Mouse (Mus musculus) urinary bladder, postnatal 25 days (tissue): Measurements from ENCODE around the gene Olfr612.
"Not testable (repeated sequence)": the region's sequence is repeated elsewhere in the genome, so short reads cannot be mapped to it uniquely, and the experiment has no call there.

ENCODE experiments used
- DNase-seq: peaks from one replicate; pipeline ENCODE4 v3.0.0; 2022; ENCODE audit warnings: low spot score

Gene Olfr612

DNA sequence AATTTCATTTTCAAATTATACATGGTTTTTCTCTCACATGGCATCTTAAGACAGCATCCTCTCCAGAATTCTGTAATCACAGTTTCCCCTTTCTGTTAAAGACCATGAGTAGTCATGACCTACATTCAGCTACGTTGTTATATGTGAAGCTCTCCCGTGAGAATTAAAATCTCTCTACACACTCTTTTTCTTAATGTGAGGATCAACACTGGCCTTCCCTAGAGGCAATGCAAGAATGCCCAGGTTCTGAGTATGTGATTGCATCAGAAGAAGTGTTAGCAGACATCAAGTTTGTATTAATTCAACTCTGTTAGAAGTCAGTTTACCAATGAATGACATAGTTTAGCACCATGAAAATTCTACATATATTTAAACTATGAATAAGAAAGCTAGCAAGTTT lies at the start of gene Olfr612:
Gene Olfr612, minus strand, starts transcription at position 101 of the 400 bp plus-strand sequence.
- not testable (repeated sequence) for DNase-seq

DNA sequence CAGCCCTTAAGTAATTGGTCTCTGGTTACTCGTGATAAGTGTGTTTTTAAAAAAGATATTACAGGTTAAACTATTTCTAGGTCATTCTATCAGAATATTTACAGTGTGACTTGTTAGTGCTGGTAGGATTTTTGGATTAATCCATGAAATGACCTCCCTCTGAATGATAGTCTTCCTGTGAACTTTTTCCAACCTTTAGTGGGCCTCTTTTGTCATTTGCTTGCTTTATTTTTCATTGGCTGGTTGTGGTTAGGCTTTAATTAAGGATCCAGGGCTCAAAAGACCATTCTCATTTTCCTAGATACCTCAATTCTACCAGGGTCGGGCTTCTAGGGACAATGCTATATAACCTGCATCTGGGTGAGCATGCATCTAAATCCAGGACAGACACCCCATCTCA lies 47.3 kb upstream of the Olfr612 start, which contains the start of gene Olfr618:
Gene Olfr618, plus strand, starts transcription at position 301 of the 400 bp plus-strand sequence.
- DNase-seq, result no peak

- DNase-seq, result no peak
Measured at GRCm38 (mm10) chr7:103572761-103573160, 30.2 kb upstream of the Olfr612 start, which contains the start of gene Olfr617. Gene Olfr617 (plus strand): TSS chr7:103573061.

DNA sequence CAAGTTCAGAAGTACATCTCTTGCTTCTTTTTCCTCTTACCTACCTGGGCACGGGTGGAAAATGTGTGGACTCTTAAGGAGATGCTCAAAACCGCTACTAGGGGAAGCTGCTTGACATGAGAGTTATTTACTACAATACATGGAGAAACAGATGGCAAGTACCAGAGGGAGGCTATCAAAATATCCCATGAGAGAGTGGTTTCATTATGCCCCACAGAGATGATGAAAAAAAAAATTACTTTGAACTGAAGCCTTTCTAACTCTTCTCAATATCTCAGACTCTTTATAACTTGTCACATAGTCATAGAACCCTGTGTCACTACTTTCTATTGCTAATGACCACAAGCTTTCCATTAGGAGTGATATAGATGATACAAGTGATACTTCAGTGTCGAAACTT lies 26.5 kb upstream of the Olfr612 start, which contains the start of gene Olfr616:
Gene Olfr616, minus strand, starts transcription at position 101 of the 400 bp plus-strand sequence.
- DNase-seq, result no peak

- no peak for DNase-seq
Measured at GRCm38 (mm10) chr7:103555779-103556178, 13.3 kb upstream of the Olfr612 start, which contains the start of gene Olfr615. Gene Olfr615 (plus strand): TSS chr7:103556079.

DNA sequence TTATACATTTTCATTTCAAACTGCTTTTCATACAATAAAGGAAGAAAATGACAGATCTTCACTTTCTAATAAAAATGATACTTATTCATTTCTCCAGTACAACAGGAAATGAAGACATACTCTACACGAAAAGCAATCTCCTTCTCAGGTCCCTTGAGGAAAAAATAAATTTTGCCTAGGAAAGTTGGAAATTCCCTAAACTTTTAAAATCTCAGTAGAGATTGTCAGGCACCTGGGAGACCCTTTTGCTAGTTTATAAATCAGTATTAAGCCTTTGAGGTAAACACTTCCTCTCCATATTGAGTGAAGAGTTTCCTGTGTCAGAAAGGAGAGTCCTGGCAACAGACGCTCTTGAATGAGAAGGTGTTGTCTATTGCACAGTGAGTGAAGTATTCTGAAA lies 5.3 kb upstream of the Olfr612 start, which contains the start of gene Olfr613:
Gene Olfr613, plus strand, starts transcription at position 301 of the 400 bp plus-strand sequence.
- DNase-seq, result no peak

DNA sequence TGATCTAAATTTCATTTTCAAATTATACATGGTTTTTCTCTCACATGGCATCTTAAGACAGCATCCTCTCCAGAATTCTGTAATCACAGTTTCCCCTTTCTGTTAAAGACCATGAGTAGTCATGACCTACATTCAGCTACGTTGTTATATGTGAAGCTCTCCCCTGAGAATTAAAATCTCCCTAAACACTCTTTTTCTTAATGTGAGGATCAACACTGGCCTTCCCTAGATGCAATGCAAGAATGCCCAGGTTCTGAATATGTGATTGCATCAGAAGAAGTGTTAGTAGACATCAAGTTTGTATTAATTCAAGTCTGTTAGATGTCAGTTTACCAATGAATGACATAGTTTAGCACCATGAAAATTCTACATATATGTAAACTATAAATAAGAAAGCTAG lies 21.8 kb downstream of the Olfr612 start, which contains the start of gene Olfr611:
Gene Olfr611, minus strand, starts transcription at position 101 of the 400 bp plus-strand sequence.
- DNase-seq, result not testable (repeated sequence)

DNA sequence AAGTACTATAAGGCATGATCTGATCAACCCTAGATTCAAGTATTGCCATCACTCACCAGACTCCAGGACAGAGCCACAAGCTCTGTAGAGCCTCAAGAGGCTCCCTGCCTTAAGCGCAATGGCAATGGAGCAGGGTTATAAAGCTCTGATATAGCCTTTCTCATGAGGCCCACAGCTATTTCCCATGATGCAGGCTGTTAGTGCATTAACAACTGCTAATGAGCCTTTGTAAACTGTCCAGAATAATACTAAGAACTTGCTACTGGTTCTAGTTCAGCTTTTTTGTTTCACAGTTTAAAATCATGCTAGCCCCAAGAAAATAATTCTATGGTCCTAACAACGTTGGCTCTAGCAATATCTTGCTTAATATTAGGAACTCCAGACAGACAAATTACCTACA lies 30.5 kb downstream of the Olfr612 start, which contains the start of gene Olfr610:
Gene Olfr610, minus strand, starts transcription at position 101 of the 400 bp plus-strand sequence.
- no peak for DNase-seq

GRCm38 (mm10) chr7:103497962-103498361 lies 44.6 kb downstream of the Olfr612 start, which contains the start of gene Olfr609:
Gene Olfr609 (minus strand): TSS chr7:103498062.
- no peak for DNase-seq
